Mouse (Mus musculus): ENCODE data around the gene Sfxn4. TPM values are rescaled to one million over a fixed set of nuclear protein-coding genes. Genes with fewer than 3 reads are reported as not detected.

Gene Sfxn4
- total RNA-seq (2023): 1 to 10 TPM in 1 of 2 experiments, under 1 TPM in 1; 0.77 to 1.1 TPM

DNA sequence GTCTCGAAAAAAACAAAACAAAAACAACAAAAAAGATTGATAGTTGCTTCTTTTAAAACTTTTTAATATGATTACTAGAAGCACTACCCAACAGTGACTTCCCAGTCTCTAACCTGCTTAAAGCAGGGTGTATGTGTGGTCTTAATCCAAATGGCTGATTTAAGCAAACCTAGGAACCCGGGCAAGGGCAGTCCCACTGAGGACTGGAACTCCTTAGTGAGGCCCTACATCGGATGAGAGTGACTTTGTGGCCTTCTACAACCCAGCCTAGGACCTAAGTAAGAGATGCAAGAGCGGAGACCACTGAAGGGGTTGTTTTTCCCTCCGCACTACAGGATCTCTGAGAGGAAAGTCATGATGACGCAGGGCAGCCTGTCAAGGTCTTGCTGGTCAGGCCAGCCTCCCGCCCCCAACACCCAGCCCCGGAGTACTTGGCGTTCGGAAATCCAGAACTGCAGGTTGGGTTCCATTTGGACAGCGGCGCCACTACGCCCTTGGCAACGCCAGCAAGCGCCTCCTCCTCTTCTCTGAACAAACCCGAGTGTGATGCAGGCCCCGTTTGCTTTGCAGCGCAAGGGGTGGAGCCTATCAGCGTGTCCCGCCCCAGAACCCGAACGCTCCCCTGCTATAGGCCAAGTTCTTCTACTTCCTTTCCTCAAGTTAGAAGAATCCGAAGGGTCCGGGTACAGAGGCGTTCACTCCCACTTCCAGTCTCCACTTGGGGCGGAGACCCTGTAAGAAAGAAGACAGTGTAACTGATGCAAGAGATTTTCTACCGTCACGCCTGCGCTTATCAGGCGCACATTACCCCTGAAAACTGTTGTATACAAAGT, at the start of gene Sfxn4:
Sfxn4 (minus strand) TSS at position 612 of the 833 bp plus-strand sequence.

DNA sequence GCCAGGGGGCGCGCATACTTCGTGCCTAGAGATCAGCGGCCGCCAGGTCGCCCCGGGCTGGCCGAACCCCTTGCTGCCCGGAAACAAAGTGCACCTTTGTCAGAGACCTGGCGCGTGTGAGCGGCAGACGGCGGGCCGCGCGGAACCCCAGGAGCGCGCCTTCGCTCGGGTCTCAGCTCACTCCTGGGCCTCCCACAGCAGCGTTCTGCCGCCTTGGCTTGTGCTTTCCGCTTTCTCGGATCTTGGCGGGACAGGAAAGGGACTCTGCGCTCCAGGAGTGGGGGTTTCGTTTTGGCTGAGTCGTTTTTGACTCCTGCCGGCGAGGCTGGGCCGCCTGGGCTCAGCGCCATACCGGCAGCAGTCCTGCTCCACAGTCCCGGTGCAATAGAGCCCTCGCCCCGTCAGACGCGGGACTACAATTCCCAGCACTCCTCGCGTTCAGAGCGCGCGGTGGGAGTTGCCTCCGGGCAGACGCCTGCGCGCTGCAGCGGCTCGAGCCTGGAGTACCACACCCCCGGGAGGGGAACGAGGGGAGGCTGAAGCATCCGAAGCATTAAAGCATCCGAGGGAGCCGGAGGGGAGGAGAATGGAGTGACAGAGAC, 28.5 kb upstream of the Sfxn4 start, which contains the start of gene Grk5:
Grk5 (plus strand) TSS at position 36 of the 602 bp plus-strand sequence.

DNA sequence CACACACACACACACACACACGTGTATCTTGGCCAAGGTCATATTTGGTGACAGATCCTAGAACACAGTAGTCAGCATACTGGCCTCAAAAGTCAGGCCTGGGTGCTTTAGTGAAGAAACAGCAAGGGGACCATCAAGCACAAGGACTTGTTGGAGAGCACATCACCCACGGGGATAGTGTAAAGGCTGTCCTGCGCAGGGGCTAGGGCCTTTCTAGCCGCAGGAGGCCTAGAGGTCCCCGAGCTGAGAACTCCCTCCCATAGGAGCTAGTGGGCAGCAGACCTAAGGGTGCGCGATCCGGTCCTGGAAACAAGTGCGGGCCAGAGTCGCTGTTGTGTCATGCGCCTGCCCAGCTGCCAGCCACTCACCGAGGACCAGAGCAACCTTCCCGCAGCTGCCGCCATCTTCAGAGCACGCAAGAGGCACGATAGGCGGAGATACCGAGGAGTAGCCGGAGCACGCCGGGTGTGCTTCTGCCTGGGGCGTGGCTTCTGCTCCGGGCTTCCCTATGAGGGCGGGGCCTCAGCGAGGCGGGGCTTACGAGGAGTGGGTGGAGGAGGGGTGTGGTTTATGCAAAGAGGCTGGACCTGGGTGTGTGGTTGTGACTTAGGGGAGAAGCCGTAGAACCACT, 12.9 kb upstream of the Sfxn4 start, which contains the start of gene Prdx3:
Prdx3 (minus strand) TSS at position 493 of the 631 bp plus-strand sequence.

DNA sequence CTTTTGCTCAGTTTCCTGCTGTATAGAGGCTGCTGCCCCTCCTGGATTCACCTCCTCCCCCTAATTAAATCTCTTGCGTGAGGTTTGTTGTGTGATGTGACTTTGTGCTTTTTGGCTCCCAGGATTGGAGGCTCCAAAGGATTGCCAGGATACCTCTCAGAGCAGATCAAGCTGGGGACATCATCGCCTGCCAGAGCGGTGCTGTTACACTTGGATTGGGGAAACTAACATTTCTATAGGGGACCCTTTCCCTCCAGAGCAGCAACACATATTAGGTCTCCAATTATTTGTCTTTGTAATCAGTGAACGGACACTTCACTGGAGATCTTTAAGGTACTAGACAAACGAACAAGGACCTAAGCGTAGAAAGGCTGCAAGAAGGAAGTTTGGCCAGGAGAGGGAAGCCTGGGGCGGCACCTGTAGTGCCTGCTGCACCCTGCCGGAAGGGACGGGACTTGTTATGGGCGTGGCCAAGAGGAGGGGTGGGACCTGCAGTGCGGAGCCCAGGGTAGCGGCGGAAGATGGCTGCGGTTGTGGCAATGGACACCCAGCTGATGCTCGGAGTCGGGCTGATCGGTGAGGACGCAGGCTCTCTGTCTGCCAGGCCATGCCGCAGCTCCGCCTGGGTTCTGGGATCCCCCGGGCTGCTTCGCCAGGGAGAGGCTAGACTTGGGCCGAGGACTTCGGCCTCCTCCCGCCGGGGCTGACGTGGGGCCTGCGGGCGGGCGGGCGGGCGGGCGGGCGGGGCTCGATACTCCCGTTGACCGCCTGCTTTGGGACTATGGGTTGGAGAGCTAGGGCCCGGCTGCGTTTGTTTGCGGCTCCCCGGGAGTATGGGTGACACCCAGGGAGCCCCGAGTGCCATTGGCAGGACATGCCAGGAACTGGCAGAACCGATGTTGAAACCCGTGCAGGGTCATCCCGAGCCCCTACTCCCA, 49.9 kb downstream of the Sfxn4 start, which contains the start of gene Fam45a:
Fam45a (plus strand) TSS at position 488 of the 938 bp plus-strand sequence.

DNA sequence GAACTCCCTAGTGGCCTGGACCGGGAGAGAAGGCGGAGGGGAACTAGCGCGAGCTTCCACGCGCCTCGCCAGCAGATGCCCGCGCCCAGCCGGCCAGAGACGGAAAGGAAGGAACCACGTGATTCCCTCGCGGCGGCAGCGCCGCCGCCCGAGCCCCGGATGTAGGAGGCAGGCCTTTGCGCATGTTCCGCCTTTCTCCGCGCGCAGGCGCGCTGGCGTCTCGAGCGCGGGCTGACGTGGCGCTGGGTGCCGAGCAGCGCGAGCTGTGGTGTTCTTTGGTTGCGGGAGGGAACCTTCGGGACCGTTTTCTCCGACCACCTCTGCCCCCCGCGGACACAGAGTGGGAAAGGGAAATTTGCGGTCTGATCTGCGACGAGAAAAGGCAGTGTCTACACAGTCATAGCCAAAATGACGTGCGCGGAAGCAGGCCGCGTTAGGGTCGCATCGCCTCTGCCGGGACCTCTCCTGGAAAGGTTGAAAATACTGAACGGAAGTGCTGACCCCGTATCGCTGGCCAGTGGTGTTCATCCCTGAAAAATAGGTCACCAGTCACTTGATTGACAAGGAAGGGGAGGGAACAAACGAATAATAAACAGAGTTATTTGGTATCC, 70.6 kb downstream of the Sfxn4 start, which contains the start of gene Eif3a:
Eif3a (minus strand) TSS at position 108 of the 611 bp plus-strand sequence.

Other genes starting within 250 kb of the Sfxn4 start
- 1 to 10 TPM; 2.4 to 3.1 TPM for gene Nanos1, start 105.5 kb downstream of the Sfxn4 start, total RNA-seq (2023)
- gene Eif3a, start 70.8 kb downstream of the Sfxn4 start, total RNA-seq (2023): 10 to 100 TPM; 93.4 to 97.1 TPM
- gene Fam45a, start 49.9 kb downstream of the Sfxn4 start, total RNA-seq (2023): 10 to 100 TPM; 22.1 to 30.1 TPM
- gene Prdx3, start 13.1 kb upstream of the Sfxn4 start, total RNA-seq (2023): 10 to 100 TPM; 35.1 to 35.9 TPM
- 10 to 100 TPM; 26.2 to 33.2 TPM for gene Grk5, start 28.3 kb upstream of the Sfxn4 start, total RNA-seq (2023)

All from neutrophil, adult 59 days (primary cell).